Mouse (Mus musculus) myocyte (in vitro differentiated cells): ENCODE data around the gene Gria3. TPM values are rescaled to one million over a fixed set of nuclear protein-coding genes. Genes with fewer than 3 reads are reported as not detected.

Source experiments
- H3K27me3 ChIP-seq: one replicate; pipeline ENCODE4 v1.6.1; 2011; ENCODE audit not compliant: control insufficient read depth, insufficient read depth, insufficient read length
- H3K36me3 ChIP-seq: one replicate; pipeline ENCODE4 v1.6.1; 2011; ENCODE audit not compliant: control insufficient read depth, insufficient read depth
- H3K4me2 ChIP-seq: one replicate; pipeline ENCODE4 v1.6.1; 2011; ENCODE audit warnings: low read depth, control low read depth
- H3K4me3 ChIP-seq: one replicate; pipeline ENCODE4 v1.5.1; 2011; ENCODE audit warnings: mild to moderate bottlenecking, control low read depth, moderate library complexity
- H3K79me2 ChIP-seq: one replicate; pipeline ENCODE4 v1.6.1; 2011; ENCODE audit not compliant: control insufficient read depth, insufficient read depth
- H3ac ChIP-seq: one replicate; pipeline ENCODE4 v1.6.1; 2011; ENCODE audit not compliant: control insufficient read depth, insufficient read length
- CEBPB ChIP-seq: IDR thresholded peaks from 2 replicates; pipeline ENCODE4 v1.6.1; 2011; ENCODE audit warnings: mild to moderate bottlenecking, moderate library complexity; ENCODE audit not compliant: poor library complexity, insufficient read depth, severe bottlenecking
- E2F4 ChIP-seq: IDR thresholded peaks from one replicate; pipeline ENCODE4 v1.6.1; 2011; ENCODE audit warnings: mild to moderate bottlenecking, control low read depth, moderate library complexity; ENCODE audit not compliant: insufficient read depth
- MAX ChIP-seq: IDR thresholded peaks from one replicate; pipeline ENCODE4 v1.6.1; 2011; ENCODE audit warnings: low read depth, mild to moderate bottlenecking, control low read depth
- MYOD1 ChIP-seq, 3 experiments: IDR thresholded peaks; one replicate each; pipeline ENCODE4 v1.6.1; 2011; ENCODE audit warnings: control low read depth in 2 of 3, low read depth in 2 of 3, mild to moderate bottlenecking in 2 of 3, moderate library complexity in 1 of 3; ENCODE audit not compliant: insufficient read length in 2 of 3, control insufficient read depth in 1 of 3
- MYOG ChIP-seq, 3 experiments: IDR thresholded peaks; one replicate each; pipeline ENCODE4 v1.6.1; 2011; ENCODE audit warnings: control low read depth in 2 of 3, low read depth in 2 of 3, mild to moderate bottlenecking in 2 of 3; ENCODE audit not compliant: insufficient read length in 2 of 3, control insufficient read depth in 1 of 3, insufficient read depth in 1 of 3
- POLR2A ChIP-seq: IDR thresholded peaks from one replicate; pipeline ENCODE4 v1.6.1; 2011; ENCODE audit warnings: low read depth, mild to moderate bottlenecking, control low read depth, moderate library complexity; ENCODE audit not compliant: insufficient read length
- POLR2AphosphoS2 ChIP-seq: IDR thresholded peaks from one replicate; pipeline ENCODE4 v1.6.1; 2011; ENCODE audit warnings: low read depth, control low read depth; ENCODE audit not compliant: insufficient read length
- REST ChIP-seq: IDR thresholded peaks from one replicate; pipeline ENCODE4 v1.6.1; 2011; ENCODE audit warnings: mild to moderate bottlenecking, control low read depth, moderate library complexity; ENCODE audit not compliant: insufficient read depth, insufficient read length
- SRF ChIP-seq: IDR thresholded peaks from one replicate; pipeline ENCODE4 v1.6.1; 2011; ENCODE audit warnings: low read depth; ENCODE audit not compliant: control insufficient read depth, insufficient read length
- TCF12 ChIP-seq: IDR thresholded peaks from one replicate; pipeline ENCODE4 v1.6.1; 2011; ENCODE audit warnings: mild to moderate bottlenecking, control low read depth; ENCODE audit not compliant: poor library complexity, insufficient read depth, severe bottlenecking
- TCF3 ChIP-seq: IDR thresholded peaks from one replicate; pipeline ENCODE4 v1.6.1; 2011; ENCODE audit warnings: low read depth, control low read depth; ENCODE audit not compliant: insufficient read length
- USF1 ChIP-seq: IDR thresholded peaks from one replicate; pipeline ENCODE4 v1.6.1; 2011; ENCODE audit warnings: low read depth, mild to moderate bottlenecking, control low read depth, moderate library complexity
- polyA plus RNA-seq: library from polyadenylated mRNA; unstranded; fragments of >200 nt; fragmentation: generic; extraction: Trizol; gene quantifications from one replicate; pipeline ENCODE4 v1.2.1, GENCODE M21; 2012; ENCODE audit warnings: missing spikeins

Gene Gria3
- polyA plus RNA-seq, 1 experiment, result 0.01 TPM

DNA sequence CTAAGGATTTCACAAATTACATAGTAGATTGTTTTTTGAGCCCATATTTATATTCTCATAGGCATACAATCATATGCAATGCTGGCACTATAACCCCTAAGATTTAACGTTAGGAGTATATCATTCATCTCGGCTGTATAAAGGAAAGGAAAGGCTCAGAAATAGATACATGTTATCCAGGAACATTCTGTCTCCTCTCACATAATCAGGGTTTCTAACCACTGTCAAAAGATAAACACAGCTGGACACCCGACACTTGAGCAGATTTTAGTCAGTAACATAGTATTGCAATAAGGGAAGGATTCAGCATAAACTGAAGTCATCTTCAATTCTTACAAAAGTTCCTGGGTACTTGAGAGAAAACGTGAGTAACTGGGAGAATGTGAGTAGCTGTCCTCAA lies 95.9 kb downstream of the Gria3 start:
- H3ac ChIP-seq, result no peak overlapping the region
- no peaks in the 10 kb centered on the region for H3K27me3 ChIP-seq
- H3K36me3 ChIP-seq, result no peaks in the 10 kb centered on the region
- TF ChIP-seq MAX (no peak), POLR2AphosphoS2 (no peak), USF1 (no peak)
- no peak overlapping the region for H3K4me2 ChIP-seq
- H3K4me3 ChIP-seq, result no peak overlapping the region
- no peaks in the 10 kb centered on the region for H3K79me2 ChIP-seq

DNA sequence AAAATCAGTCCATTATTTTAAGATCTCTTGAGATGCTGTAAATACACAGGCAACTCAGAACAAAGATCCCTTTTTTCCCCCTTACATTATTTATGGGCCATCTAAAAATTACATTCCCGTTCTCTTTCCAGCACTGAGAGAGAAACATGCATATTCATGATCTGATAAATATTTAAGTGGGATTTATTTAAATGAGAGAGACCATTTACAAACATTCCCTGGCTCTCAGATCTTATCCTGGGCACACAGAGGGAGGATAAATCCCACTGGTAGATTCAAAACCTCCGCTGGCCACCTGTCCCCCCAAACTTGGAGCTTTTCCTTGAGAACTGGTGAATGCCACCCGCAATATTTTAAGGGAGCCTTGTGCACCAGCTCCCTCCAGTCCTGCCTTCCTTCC lies 104.7 kb downstream of the Gria3 start:
- H3K36me3 ChIP-seq, result no peaks in the 10 kb centered on the region
- no peak overlapping the region for H3ac ChIP-seq
- TF ChIP-seq MYOD1 (IDR thresholded peaks at IDR 0.05; ENCODE audit: control insufficient read depth in 1 of 3, insufficient read length in 2 of 3, low read depth in 2 of 3) (no peak), MAX (no peak), CEBPB (no peak), MYOG (IDR thresholded peaks at IDR 0.05; ENCODE audit: control insufficient read depth in 1 of 3, insufficient read depth in 1 of 3, insufficient read length in 2 of 3, low read depth in 2 of 3) (no peak), POLR2AphosphoS2 (no peak), SRF (no peak), REST (no peak), TCF12 (no peak), TCF3 (no peak), USF1 (no peak), E2F4 (no peak), POLR2A (no peak)
- H3K27me3 ChIP-seq, result no peaks in the 10 kb centered on the region
- H3K4me2 ChIP-seq, result no peak overlapping the region
- H3K4me3 ChIP-seq, result no peak overlapping the region
- no peaks in the 10 kb centered on the region for H3K79me2 ChIP-seq

DNA sequence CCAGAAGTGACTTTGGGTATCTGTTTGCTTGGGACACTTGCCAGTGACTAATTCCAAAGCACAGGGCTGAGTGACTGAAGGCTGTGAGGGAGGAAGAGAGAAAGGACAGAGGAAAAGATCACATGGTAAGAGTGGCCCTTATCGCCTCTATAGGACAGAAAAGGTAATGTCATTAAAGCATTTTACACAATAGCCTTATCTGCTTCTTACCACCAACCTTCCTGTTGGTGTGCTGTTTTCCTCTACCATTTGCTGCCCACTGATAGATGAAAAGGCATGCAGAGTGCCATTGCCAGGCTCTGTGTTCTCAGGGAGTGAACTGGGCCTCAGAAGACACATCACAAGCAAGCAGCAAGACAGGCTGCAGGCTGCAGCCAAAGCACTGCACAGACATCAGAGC lies 107.3 kb downstream of the Gria3 start:
- Histone ChIP-seq H3K79me2 (no peaks in the 10 kb centered on the region), H3K4me3 (no peak overlapping the region), H3K36me3 (no peaks in the 10 kb centered on the region), H3K4me2 (no peak overlapping the region), H3K27me3 (no peaks in the 10 kb centered on the region), H3ac (no peak overlapping the region)
- TF ChIP-seq REST (no peak), TCF3 (no peak), TCF12 (no peak), CEBPB (no peak), USF1 (no peak), POLR2AphosphoS2 (no peak), E2F4 (no peak), MAX (no peak), MYOG (IDR thresholded peaks at IDR 0.05; ENCODE audit: control insufficient read depth in 1 of 3, insufficient read depth in 1 of 3, insufficient read length in 2 of 3, low read depth in 2 of 3) (no peak), POLR2A (no peak), SRF (no peak), MYOD1 (IDR thresholded peaks at IDR 0.05; ENCODE audit: control insufficient read depth in 1 of 3, insufficient read length in 2 of 3, low read depth in 2 of 3) (no peak)

DNA sequence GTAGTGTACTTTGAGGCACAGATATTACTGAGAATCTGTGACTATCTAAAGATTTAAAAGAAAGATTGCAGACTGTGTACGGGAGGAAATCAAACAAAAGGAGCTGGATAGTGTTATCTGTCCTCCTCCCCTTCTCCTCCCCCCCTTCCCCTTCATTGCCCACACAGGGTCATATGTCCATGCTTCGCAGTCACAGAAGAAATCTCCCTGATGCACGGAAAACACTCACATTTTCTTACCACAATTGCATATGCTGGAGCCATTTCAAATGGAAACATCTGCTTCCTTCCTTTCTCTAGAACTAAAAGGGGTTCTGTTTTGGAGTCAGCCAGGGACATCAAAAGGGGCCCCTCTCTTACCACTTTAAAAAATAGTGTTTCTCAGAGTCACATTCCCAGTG lies 114.3 kb downstream of the Gria3 start:
- Histone ChIP-seq H3ac (no peak overlapping the region), H3K36me3 (no peaks in the 10 kb centered on the region), H3K79me2 (no peaks in the 10 kb centered on the region), H3K4me3 (no peak overlapping the region), H3K27me3 (no peaks in the 10 kb centered on the region), H3K4me2 (no peak overlapping the region)
- TF ChIP-seq POLR2AphosphoS2 (no peak), MAX (no peak), CEBPB (no peak), E2F4 (no peak), TCF12 (no peak), SRF (no peak), REST (no peak), TCF3 (no peak), USF1 (no peak), MYOG (IDR thresholded peaks at IDR 0.05; ENCODE audit: control insufficient read depth in 1 of 3, insufficient read depth in 1 of 3, insufficient read length in 2 of 3, low read depth in 2 of 3) (no peak), POLR2A (no peak), MYOD1 (IDR thresholded peaks at IDR 0.05; ENCODE audit: control insufficient read depth in 1 of 3, insufficient read length in 2 of 3, low read depth in 2 of 3) (no peak)

DNA sequence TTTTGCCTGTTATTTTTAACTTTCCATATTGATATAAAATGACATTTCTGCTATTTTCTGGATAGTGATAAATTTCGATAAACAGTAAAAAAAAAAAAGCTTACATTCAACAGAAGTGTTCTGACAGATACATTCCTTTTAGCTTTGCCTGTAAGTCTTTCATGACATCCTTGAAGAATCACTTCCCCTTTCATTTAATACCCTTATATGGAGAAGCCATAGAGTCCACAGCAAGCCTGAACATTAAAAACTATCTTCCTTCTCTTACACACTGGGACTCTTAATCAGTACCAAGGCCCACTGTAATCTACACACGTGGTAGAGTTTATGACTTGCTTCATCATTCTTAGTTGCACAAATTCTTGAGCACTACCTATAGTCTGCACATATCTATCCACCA lies 131.9 kb downstream of the Gria3 start:
- no peaks in the 10 kb centered on the region for H3K36me3 ChIP-seq
- no peak overlapping the region for H3K4me2 ChIP-seq
- H3K79me2 ChIP-seq, result no peaks in the 10 kb centered on the region
- H3K27me3 ChIP-seq, result no peaks in the 10 kb centered on the region
- no peak overlapping the region for H3ac ChIP-seq
- TF ChIP-seq MYOG (IDR thresholded peaks at IDR 0.05; ENCODE audit: control insufficient read depth in 1 of 3, insufficient read depth in 1 of 3, insufficient read length in 2 of 3, low read depth in 2 of 3) (no peak), POLR2AphosphoS2 (no peak), USF1 (no peak), E2F4 (no peak), TCF3 (no peak), SRF (no peak), REST (no peak), MYOD1 (IDR thresholded peaks at IDR 0.05; ENCODE audit: control insufficient read depth in 1 of 3, insufficient read length in 2 of 3, low read depth in 2 of 3) (no peak), CEBPB (no peak), POLR2A (no peak)
- no peak overlapping the region for H3K4me3 ChIP-seq
